Mouse (Mus musculus) heart, embryonic 16.5 days (tissue): ENCODE measurements at regions not wholly inside any gene's neighbourhood (a gene's known extent, or its start where the extent isn't known, plus 50 kb on each side); places are given as distances from the start of the nearest gene placed in this dataset.

Experiments used
- ATAC-seq: fragments of 200-750 bp; cut with Nextera tagmentation; replicated peaks from 2 replicates; pipeline ENCODE4 v1.8.0; 2017; ENCODE audit warnings: moderate number of reproducible peaks; ENCODE audit not compliant: insufficient read depth, low FRiP score; ENCODE audit errors: extremely low read depth
- H3K27ac ChIP-seq: fragments of 300-500 bp; sonication (generic); 2 replicates; pipeline ENCODE4 v1.5.1; 2014; ENCODE audit warnings: mild to moderate bottlenecking, low read length, control low read depth, moderate library complexity
- H3K27me3 ChIP-seq: fragments of 300-500 bp; sonication (generic); 2 replicates; pipeline ENCODE4 v1.6.1; 2014; ENCODE audit warnings: low read length, mixed read lengths; ENCODE audit not compliant: control insufficient read depth, insufficient read depth
- H3K36me3 ChIP-seq: fragments of 300-500 bp; sonication (generic); 2 replicates; pipeline ENCODE4 v1.6.1; 2014; ENCODE audit not compliant: control insufficient read depth, insufficient read depth
- H3K4me1 ChIP-seq: fragments of 300-500 bp; sonication (generic); 2 replicates; pipeline ENCODE4 v1.6.1; 2014; ENCODE audit warnings: low read length, mixed read lengths; ENCODE audit not compliant: control insufficient read depth, insufficient read depth
- H3K4me2 ChIP-seq: fragments of 300-500 bp; sonication (generic); 2 replicates; pipeline ENCODE4 v1.6.1; 2014; ENCODE audit warnings: low read depth, mild to moderate bottlenecking, control low read depth, low read length
- H3K4me3 ChIP-seq: fragments of 300-500 bp; sonication (generic); 2 replicates; pipeline ENCODE4 v1.5.1; 2014; ENCODE audit warnings: mild to moderate bottlenecking, control low read depth, low read length
- H3K9ac ChIP-seq: fragments of 300-500 bp; sonication (generic); 2 replicates; pipeline ENCODE4 v1.6.1; 2014; ENCODE audit warnings: low read length, control low read depth
- H3K9me3 ChIP-seq: fragments of 300-500 bp; sonication (generic); replicated peaks from 2 replicates; pipeline ENCODE4 v1.6.1; 2016; ENCODE audit warnings: low read length; ENCODE audit not compliant: control insufficient read depth
- WGBS: fragments of 180-500 bp; shearing (Covaris S2); extraction: QIAGEN DNeasy Blood & Tissue Kit; methylation state at CpG from one replicate; pipeline ENCODE4 v1.1.7; 2014; 5-methylcytosine and 5-hydroxymethylcytosine counted together

DNA sequence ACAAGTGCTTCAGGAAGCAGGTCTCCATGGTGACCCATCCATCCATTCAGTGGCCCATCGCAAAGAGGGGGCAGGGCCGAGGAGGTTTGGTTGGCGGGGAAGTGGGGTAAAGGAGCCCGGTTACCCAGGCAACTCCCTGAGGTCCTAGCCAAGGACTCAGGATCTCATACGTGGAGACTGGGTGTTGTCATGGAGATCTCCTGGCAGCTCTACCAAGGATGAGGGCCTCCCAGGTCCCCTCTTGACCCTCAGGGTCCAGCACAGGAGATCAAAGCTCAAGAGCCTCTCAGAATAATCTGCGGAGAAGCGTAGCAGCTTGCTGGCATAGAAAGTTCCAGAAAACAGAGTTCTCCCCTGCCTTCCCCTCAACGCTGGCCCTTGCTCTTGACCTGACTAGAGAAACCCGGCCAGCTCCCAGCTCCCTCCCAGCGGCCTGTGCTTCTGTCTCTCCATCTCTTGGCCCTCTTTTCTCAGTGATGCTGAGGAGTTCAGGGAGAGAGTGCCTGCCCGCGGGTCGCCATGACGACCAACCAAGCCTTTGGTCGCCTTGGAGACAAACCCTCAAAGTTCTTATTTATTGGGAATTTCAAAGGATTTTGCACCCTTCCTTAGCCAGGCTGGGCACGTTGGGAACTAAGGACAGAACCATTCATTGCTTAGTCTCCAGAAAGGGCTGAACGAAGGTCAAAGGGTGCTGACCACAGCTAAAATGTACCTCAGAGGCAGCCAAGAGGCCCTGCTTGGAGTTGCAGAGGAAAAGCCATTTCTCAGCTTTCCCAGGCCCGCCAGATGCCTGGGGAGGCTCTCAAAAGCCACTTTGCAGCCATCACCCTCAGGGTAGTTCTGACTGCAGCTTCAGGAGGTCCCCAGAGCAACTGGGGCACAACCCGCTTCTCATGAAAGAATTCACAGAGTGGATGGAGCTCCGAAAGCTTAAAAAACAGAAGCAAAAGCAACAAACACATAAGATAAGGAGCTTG, 60.0 kb downstream of the Ubiad1 start:
- H3K9me3 ChIP-seq: no peaks in the 10 kb centered on the region
- H3K27me3 ChIP-seq: no peaks in the 10 kb centered on the region
- H3K4me3 ChIP-seq: no peak overlapping the region
- no peaks in the 10 kb centered on the region for H3K36me3 ChIP-seq
- no peaks in the 10 kb centered on the region for H3K4me1 ChIP-seq
- ATAC-seq: no peak
- no peak overlapping the region for H3K27ac ChIP-seq
- H3K9ac ChIP-seq: no peak overlapping the region
- H3K4me2 ChIP-seq: no peak overlapping the region
- 47% methylated on average over 20 of the region's 20 CpGs for WGBS

DNA sequence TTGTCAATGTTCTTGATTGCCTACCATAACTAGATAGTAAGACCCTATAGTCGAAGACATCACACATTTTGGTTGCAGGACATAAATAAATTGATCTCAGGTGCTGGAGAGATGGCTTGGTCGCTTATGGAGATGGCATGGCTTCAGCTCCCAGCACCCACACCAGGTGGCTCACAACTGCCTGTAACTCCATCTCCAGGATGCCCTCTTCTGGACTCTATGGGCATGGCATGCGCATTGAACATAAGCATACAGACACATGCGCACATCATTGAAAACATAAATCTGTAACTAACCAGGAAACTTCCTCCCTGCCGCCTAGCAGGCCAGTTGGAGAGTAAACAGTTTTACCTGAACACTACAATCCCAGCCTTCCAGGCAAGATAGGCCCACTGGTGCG, 64.0 kb downstream of the Ubiad1 start:
- H3K9me3 ChIP-seq: no peaks in the 10 kb centered on the region
- no peaks in the 10 kb centered on the region for H3K4me1 ChIP-seq
- no peak overlapping the region for H3K9ac ChIP-seq
- H3K4me3 ChIP-seq: no peak overlapping the region
- H3K27ac ChIP-seq: no peak overlapping the region
- H3K36me3 ChIP-seq: no peaks in the 10 kb centered on the region
- no peak for ATAC-seq
- WGBS: 87% methylated on average over 6 of the region's 6 CpGs
- H3K4me2 ChIP-seq: no peak overlapping the region
- no peaks in the 10 kb centered on the region for H3K27me3 ChIP-seq

DNA sequence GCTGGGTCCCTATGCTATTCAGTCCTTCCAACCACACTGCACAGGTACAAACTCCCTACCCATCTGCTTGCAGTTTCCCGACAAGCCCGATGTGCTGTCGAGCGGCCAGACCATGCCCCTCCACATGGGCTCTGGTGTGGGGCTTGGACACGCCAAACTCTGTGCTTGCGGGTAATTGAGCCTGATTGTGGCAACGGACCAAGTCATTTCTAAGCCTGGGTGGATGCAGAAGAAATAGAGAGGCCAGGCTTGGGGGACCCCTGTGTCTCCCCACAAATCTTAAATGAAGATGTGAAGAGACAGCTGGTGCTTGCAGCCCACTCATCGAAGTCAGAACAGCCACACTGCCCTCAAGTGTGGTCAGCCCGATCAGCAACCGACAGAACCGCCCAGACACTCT, 66.1 kb downstream of the Ubiad1 start:
- H3K4me1 ChIP-seq: no peaks in the 10 kb centered on the region
- ATAC-seq: no peak
- WGBS: 75% methylated on average over 11 of the region's 11 CpGs
- no peak overlapping the region for H3K9ac ChIP-seq
- H3K4me2 ChIP-seq: no peak overlapping the region
- no peaks in the 10 kb centered on the region for H3K27me3 ChIP-seq
- no peak overlapping the region for H3K27ac ChIP-seq
- no peaks in the 10 kb centered on the region for H3K36me3 ChIP-seq
- H3K4me3 ChIP-seq: no peak overlapping the region
- H3K9me3 ChIP-seq: no peaks in the 10 kb centered on the region; the same call in 1 of the 2 replicates

DNA sequence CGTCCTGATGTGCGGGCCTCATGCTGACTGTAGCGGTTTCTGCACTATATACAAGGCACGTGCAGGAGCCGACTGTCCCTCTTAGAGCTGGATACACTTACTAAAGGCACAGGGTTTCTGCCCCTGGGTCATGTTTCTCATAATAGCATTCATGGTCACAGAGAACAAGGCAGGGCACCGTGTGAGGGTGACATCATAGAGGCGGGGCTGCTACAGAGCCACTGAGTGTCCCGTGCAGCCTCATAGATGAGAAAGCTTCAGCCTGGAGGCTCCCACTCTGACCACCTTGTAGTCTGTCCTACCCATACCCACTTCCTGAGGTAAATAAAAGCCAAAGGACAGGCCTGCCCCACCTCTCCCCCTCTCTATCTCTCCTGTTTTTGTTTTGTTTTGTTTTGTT, 67.2 kb downstream of the Ubiad1 start:
- no peak overlapping the region for H3K4me2 ChIP-seq
- no peak overlapping the region for H3K27ac ChIP-seq
- no peaks in the 10 kb centered on the region for H3K36me3 ChIP-seq
- H3K4me1 ChIP-seq: no peaks in the 10 kb centered on the region
- no peak overlapping the region for H3K9ac ChIP-seq
- H3K9me3 ChIP-seq: no peaks in the 10 kb centered on the region; the same call in 1 of the 2 replicates
- ATAC-seq: peak; percentile 41; the same call in 1 of the 2 replicates
- WGBS: 39% methylated on average over 8 of the region's 8 CpGs
- H3K4me3 ChIP-seq: no peak overlapping the region
- no peaks in the 10 kb centered on the region for H3K27me3 ChIP-seq

DNA sequence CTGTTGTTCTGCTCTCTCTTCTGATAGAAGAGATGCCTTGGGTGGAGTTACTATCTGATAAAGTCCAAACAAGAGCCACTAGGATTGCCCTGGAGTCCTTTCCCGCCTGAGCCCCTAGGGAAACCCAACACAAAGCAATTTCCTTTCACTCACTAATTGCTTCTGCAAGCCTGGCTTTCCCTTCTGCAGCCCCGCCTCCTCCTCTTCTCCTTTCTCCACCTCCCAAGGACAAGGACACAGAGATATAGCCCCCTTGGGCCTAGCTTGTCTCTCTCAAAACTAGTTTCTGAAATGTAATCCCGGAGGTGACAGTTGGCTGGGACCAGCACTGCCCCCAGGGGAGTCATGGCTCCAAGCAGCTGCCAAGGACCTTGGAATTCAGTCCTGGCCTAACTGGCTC, 68.1 kb downstream of the Ubiad1 start:
- ATAC-seq: no peak
- Histone ChIP-seq H3K27ac (no peak overlapping the region), H3K4me2 (no peak overlapping the region), H3K9me3 (no peaks in the 10 kb centered on the region; the same call in 1 of the 2 replicates), H3K36me3 (no peaks in the 10 kb centered on the region), H3K9ac (no peak overlapping the region), H3K4me3 (no peak overlapping the region), H3K27me3 (no peaks in the 10 kb centered on the region), H3K4me1 (no peaks in the 10 kb centered on the region)
- 42% methylated on average over 3 of the region's 3 CpGs for WGBS

DNA sequence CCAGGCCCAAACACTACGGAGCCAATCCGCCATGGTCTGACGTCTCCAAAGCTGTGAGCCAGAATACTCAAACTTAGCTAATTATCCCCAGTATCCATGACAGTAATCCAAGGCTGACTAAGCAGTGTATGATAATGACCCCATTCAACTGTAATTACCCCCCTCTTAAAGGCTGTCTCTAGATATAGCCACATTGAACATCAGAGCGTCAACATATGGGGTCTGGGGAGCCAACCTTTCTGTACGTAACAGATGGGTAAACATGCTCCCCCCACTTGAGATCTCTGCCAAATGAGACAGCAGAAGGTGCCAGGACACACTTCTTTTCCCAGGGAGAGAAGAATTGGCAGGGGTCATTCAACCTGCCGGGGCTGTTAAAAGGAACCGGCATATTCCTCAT, 73.1 kb downstream of the Ubiad1 start:
- no peaks in the 10 kb centered on the region for H3K27me3 ChIP-seq
- WGBS: 86% methylated on average over 7 of the region's 7 CpGs
- no peak overlapping the region for H3K27ac ChIP-seq
- H3K36me3 ChIP-seq: no peaks in the 10 kb centered on the region
- H3K9me3 ChIP-seq: no peaks in the 10 kb centered on the region; the same call in 1 of the 2 replicates
- no peaks in the 10 kb centered on the region for H3K4me1 ChIP-seq
- no peak overlapping the region for H3K4me2 ChIP-seq
- ATAC-seq: no peak
- H3K4me3 ChIP-seq: no peak overlapping the region
- no peak overlapping the region for H3K9ac ChIP-seq

DNA sequence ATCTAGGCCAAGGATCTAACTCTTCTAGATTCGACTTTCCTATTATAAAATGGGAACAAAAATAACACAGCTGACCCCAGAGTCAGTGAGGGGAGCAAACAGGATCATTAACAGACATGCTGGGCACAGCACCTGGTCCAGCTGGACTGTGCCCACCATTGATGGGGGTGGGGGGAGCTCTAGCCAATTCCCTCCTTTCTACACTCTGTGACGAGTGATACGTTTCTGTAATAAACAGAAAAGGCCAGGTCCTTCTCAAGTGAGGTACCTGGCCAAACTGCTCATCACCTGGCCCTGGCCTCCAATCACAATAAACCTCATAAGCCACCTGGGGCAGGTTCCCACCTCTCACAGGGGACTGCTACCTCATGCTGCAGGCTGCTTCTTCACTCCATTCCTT, 76.9 kb downstream of the Ubiad1 start:
- Histone ChIP-seq H3K9me3 (no peaks in the 10 kb centered on the region; the same call in 1 of the 2 replicates), H3K4me3 (no peak overlapping the region), H3K36me3 (no peaks in the 10 kb centered on the region), H3K27ac (no peak overlapping the region), H3K27me3 (no peaks in the 10 kb centered on the region), H3K4me2 (no peak overlapping the region), H3K4me1 (no peaks in the 10 kb centered on the region), H3K9ac (no peak overlapping the region)
- WGBS: 72% methylated on average over 3 of the region's 3 CpGs
- no peak for ATAC-seq

DNA sequence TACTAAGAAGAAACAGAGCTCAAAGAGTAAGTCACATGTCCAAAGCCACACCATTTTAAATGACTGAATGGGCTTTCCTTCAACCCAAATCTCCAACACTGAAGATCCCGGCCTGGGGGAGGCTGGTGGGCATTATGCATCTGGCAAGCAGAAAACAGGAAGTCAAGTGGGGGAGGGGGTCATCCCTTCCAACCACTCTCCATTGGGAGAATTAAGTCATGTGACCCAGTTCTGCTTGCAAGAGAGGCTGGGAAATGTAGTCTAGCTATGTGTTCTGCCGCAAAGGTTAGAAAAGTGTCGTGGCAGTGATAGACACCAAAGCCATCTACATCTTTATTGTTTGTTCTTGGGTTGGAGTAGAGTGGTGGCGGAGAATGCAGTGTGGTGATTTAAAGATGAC, 78.0 kb upstream of the Disp3 start:
- Histone ChIP-seq H3K27ac (no peak overlapping the region), H3K4me3 (no peak overlapping the region), H3K9ac (no peak overlapping the region), H3K36me3 (no peaks in the 10 kb centered on the region), H3K4me1 (no peaks in the 10 kb centered on the region), H3K4me2 (no peak overlapping the region), H3K9me3 (no peaks in the 10 kb centered on the region; the same call in 1 of the 2 replicates), H3K27me3 (no peaks in the 10 kb centered on the region)
- no peak for ATAC-seq
- 52% methylated on average over 4 of the region's 4 CpGs for WGBS

DNA sequence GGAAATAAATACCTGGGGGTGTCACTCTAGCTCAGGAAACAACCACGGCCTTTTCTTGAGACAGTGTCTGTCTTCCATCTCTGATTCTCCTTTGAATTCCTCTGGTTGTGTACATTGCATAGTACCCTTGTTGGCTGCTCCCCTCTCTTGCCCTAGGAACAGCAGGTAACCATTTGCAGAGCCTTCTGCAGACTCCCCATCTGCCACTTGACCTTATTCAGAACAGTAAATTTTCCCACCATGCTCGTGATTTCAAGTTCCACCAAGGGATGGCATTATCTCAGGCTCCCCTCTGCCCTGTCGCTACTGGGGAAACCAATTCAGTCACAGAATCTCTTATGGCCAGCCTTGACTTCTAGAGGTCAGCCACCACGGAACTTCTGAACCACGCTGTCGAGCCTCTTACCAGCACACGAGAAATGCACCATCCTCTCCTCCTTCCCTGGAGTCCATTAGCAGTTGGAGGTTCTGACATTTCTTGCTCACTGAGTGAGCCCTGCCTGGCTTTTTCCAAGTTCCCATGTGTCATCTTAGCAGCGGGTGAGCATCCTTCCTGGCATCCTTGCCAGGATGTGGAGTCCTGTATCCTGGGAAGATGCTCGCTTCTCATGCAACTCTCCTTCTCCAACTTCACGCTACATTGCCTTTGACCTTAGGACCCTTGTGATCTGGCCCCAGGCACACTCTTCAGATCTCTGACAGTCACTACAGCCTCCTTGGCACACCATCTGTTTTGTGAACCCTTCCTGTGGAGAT, 75.8 kb upstream of the Disp3 start:
- Histone ChIP-seq H3K27ac (no peak overlapping the region), H3K4me1 (no peaks in the 10 kb centered on the region), H3K4me2 (no peak overlapping the region), H3K27me3 (no peaks in the 10 kb centered on the region), H3K36me3 (no peaks in the 10 kb centered on the region), H3K9me3 (no peaks in the 10 kb centered on the region), H3K4me3 (no peak overlapping the region), H3K9ac (no peak overlapping the region)
- WGBS: 77% methylated on average over 10 of the region's 10 CpGs
- no peak for ATAC-seq
